Mouse (Mus musculus) bone marrow, adult 2 months (tissue): Measurements from ENCODE around the gene Mrpl58. TPM values are rescaled to one million over a fixed set of nuclear protein-coding genes. Genes with fewer than 3 reads are reported as not detected.

ENCODE experiments used
- H3K27ac ChIP-seq: fragments of 200-500 bp; 2 replicates; pipeline ENCODE4 v1.5.1; 2012; ENCODE audit warnings: low read depth, mild to moderate bottlenecking, control low read depth, inconsistent platforms, low read length; ENCODE audit not compliant: control insufficient read depth, poor library complexity, insufficient read depth
- H3K4me1 ChIP-seq: fragments of 200-500 bp; 2 replicates; pipeline ENCODE4 v1.6.1; 2011; ENCODE audit warnings: low read length; ENCODE audit not compliant: control insufficient read depth, insufficient read depth
- H3K4me3 ChIP-seq: fragments of 200-500 bp; replicated peaks from 2 replicates; pipeline ENCODE3; 2011; ENCODE audit warnings: mild to moderate bottlenecking, low read depth, low read length, control low read depth; ENCODE audit not compliant: control insufficient read depth
- CTCF ChIP-seq: fragments of 200-500 bp; IDR thresholded peaks from 2 replicates; pipeline ENCODE4 v1.5.1; 2011; ENCODE audit warnings: low read length, control low read depth; ENCODE audit not compliant: control insufficient read depth, insufficient read depth
- POLR2A ChIP-seq: fragments of 200-500 bp; IDR thresholded peaks from 2 replicates; pipeline ENCODE4 v1.6.1; 2011; ENCODE audit warnings: low read depth, mild to moderate bottlenecking, control low read depth, low read length, borderline replicate concordance; ENCODE audit not compliant: control insufficient read depth
- WGBS: fragments of 180-500 bp; shearing (Covaris S2); methylation state at CpG from one replicate; pipeline ENCODE4 v1.1.7; 2018; 5-methylcytosine and 5-hydroxymethylcytosine counted together
- polyA plus RNA-seq: library from polyadenylated mRNA; stranded (reverse); fragments of >200 nt; gene quantifications from 2 replicates; pipeline ENCODE4 v1.2.4, GENCODE M21; 2011; ENCODE audit warnings: low replicate concordance; ENCODE audit not compliant: missing spikeins, insufficient read depth, insufficient read length

Mrpl58 gene
- polyA plus RNA-seq, 1 experiment, result 51.9 TPM

- WGBS, result 1% methylated on average over 39 of the region's 39 CpGs
Observed at GRCm38 (mm10) chr11:115367395-115367944, 36.1 kb upstream of the Mrpl58 start, which contains the start of gene Hid1. Gene Hid1 (minus strand): TSS chr11:115367756.

GRCm38 (mm10) chr11:115370368-115370767, 33.2 kb upstream of the Mrpl58 start:
- H3K27ac ChIP-seq, result no peak overlapping the region
- H3K4me1 ChIP-seq, result no peaks in the 10 kb centered on the region; the same call in 1 of the 2 replicates
- WGBS, result 58% methylated on average over 7 of the region's 7 CpGs
- TF ChIP-seq POLR2A (no peak), CTCF (no peak)
- H3K4me3 ChIP-seq, result no peak overlapping the region

More at GRCm38 (mm10) chr11:115367395-115367944, 36.1 kb upstream of the Mrpl58 start, which contains the start of gene Hid1:
- TF ChIP-seq CTCF (no peak), POLR2A (no peak)
- Histone ChIP-seq H3K4me1 (no peaks in the 10 kb centered on the region; the same call in 1 of the 2 replicates), H3K4me3 (peak within 1 kb of the TSS; percentile 60), H3K27ac (peak within 1 kb of the TSS; percentile 20; the same call in 1 of the 2 replicates)

GRCm38 (mm10) chr11:115371354-115371753, 32.2 kb upstream of the Mrpl58 start:
- Histone ChIP-seq H3K4me3 (no peak overlapping the region), H3K4me1 (no peaks in the 10 kb centered on the region; the same call in 1 of the 2 replicates), H3K27ac (no peak overlapping the region)
- 75% methylated on average over 8 of the region's 8 CpGs for WGBS
- TF ChIP-seq CTCF (no peak), POLR2A (no peak)

GRCm38 (mm10) chr11:115372015-115372414, 31.5 kb upstream of the Mrpl58 start:
- Histone ChIP-seq H3K27ac (no peak overlapping the region), H3K4me3 (no peak overlapping the region), H3K4me1 (no peaks in the 10 kb centered on the region; the same call in 1 of the 2 replicates)
- 59% methylated on average over 1 of the region's 1 CpGs for WGBS
- TF ChIP-seq POLR2A, result no peak
- no peak for TF ChIP-seq CTCF

GRCm38 (mm10) chr11:115372737-115373136, 30.8 kb upstream of the Mrpl58 start:
- no peak overlapping the region for H3K4me3 ChIP-seq
- no peak overlapping the region for H3K27ac ChIP-seq
- no peaks in the 10 kb centered on the region; the same call in 1 of the 2 replicates for H3K4me1 ChIP-seq
- 40% methylated on average over 2 of the region's 2 CpGs for WGBS
- no peak for TF ChIP-seq CTCF
- no peak for TF ChIP-seq POLR2A

GRCm38 (mm10) chr11:115373805-115374694, 29.5 kb upstream of the Mrpl58 start:
- TF ChIP-seq POLR2A (0 out of 2 replicates have a peak, but pooled peaks have one; percentile 20), CTCF (no peak)
- Histone ChIP-seq H3K27ac (no peak overlapping the region), H3K4me1 (no peaks in the 10 kb centered on the region), H3K4me3 (no peak overlapping the region)
- 3% methylated on average over 30 of the region's 30 CpGs for WGBS

GRCm38 (mm10) chr11:115374695-115375425, 28.7 kb upstream of the Mrpl58 start:
- WGBS, result 51% methylated on average over 12 of the region's 12 CpGs
- no peaks in the 10 kb centered on the region for H3K4me1 ChIP-seq
- H3K4me3 ChIP-seq, result no peak overlapping the region

More at GRCm38 (mm10) chr11:115374695-115375425, 28.7 kb upstream of the Mrpl58 start:
- TF ChIP-seq POLR2A, result no peak
- no peak for TF ChIP-seq CTCF
- H3K27ac ChIP-seq, result no peak overlapping the region
